Mouse (Mus musculus): ENCODE data around the gene Mia2. TPM values are rescaled to one million over a fixed set of nuclear protein-coding genes. Genes with fewer than 3 reads are reported as not detected.

The Mia2 gene
- polyA plus RNA-seq, 1 experiment from 2014 or later = 131 TPM

GRCm38 (mm10) chr12:59068791-59069190 lies 26.8 kb upstream of the Mia2 start:
- no peak overlapping the region for H3K9ac ChIP-seq (ENCODE audit: low read depth, low read length)
- TF ChIP-seq CTCF (IDR thresholded peaks at IDR 0.05; ENCODE audit: low read depth) = no peak
- WGBS = 94% methylated on average over 13 of the region's 13 CpGs
- H3K36me3 ChIP-seq (ENCODE audit: control insufficient read depth, insufficient read depth) = peaks cover 46% of the 10 kb centered on the region
- H3K4me3 ChIP-seq (ENCODE audit: low read depth, low read length) = no peak overlapping the region
- no peak overlapping the region for H3K4me2 ChIP-seq (replicated peaks; ENCODE audit: low read depth)
- ATAC-seq = no peak
- H3K4me1 ChIP-seq (replicated peaks; ENCODE audit: control insufficient read depth, insufficient read depth, low read length) = 0 out of 2 replicates have a peak, but pooled peaks cover 3% of the 10 kb centered on the region
- no peak overlapping the region for H3K27ac ChIP-seq (ENCODE audit: low read depth, low read length)
- H3K9me3 ChIP-seq (ENCODE audit: control insufficient read depth) = no peaks in the 10 kb centered on the region
- H3K27me3 ChIP-seq (replicated peaks; ENCODE audit: control insufficient read depth, insufficient read depth, low read length) = no peaks in the 10 kb centered on the region

- TF ChIP-seq CTCF (IDR thresholded peaks at IDR 0.05; ENCODE audit: low read depth) = no peak
Observed at GRCm38 (mm10) chr12:59072286-59072685, 23.3 kb upstream of the Mia2 start.

GRCm38 (mm10) chr12:59074052-59074451 lies 21.5 kb upstream of the Mia2 start:
- ATAC-seq = no peak
- no peak overlapping the region for H3K27ac ChIP-seq (ENCODE audit: low read depth, low read length)
- no peaks in the 10 kb centered on the region for H3K27me3 ChIP-seq (replicated peaks; ENCODE audit: control insufficient read depth, insufficient read depth, low read length)
- no peaks in the 10 kb centered on the region for H3K9me3 ChIP-seq (ENCODE audit: control insufficient read depth)
- H3K4me1 ChIP-seq (replicated peaks; ENCODE audit: control insufficient read depth, insufficient read depth, low read length) = no peaks in the 10 kb centered on the region
- no peak overlapping the region for H3K4me3 ChIP-seq (ENCODE audit: low read depth, low read length)
- H3K36me3 ChIP-seq (ENCODE audit: control insufficient read depth, insufficient read depth) = peaks cover 42% of the 10 kb centered on the region
- no peak for TF ChIP-seq CTCF (IDR thresholded peaks at IDR 0.05; ENCODE audit: low read depth)
- H3K4me2 ChIP-seq (replicated peaks; ENCODE audit: low read depth) = no peak overlapping the region
- WGBS = 85% methylated on average over 3 of the region's 3 CpGs
- no peak overlapping the region for H3K9ac ChIP-seq (ENCODE audit: low read depth, low read length)

More at GRCm38 (mm10) chr12:59072286-59072685, 23.3 kb upstream of the Mia2 start:
- H3K9me3 ChIP-seq (ENCODE audit: control insufficient read depth) = no peaks in the 10 kb centered on the region
- H3K27ac ChIP-seq (ENCODE audit: low read depth, low read length) = peak overlapping the region; percentile 7; the same call in 1 of the 2 replicates
- H3K27me3 ChIP-seq (replicated peaks; ENCODE audit: control insufficient read depth, insufficient read depth, low read length) = no peaks in the 10 kb centered on the region
- peaks cover 53% of the 10 kb centered on the region for H3K36me3 ChIP-seq (ENCODE audit: control insufficient read depth, insufficient read depth)
- H3K4me2 ChIP-seq (replicated peaks; ENCODE audit: low read depth) = no peak overlapping the region
- H3K9ac ChIP-seq (ENCODE audit: low read depth, low read length) = no peak overlapping the region
- no peak for ATAC-seq
- H3K4me1 ChIP-seq (replicated peaks; ENCODE audit: control insufficient read depth, insufficient read depth, low read length) = no peaks in the 10 kb centered on the region
- 92% methylated on average over 11 of the region's 11 CpGs for WGBS
- no peak overlapping the region for H3K4me3 ChIP-seq (ENCODE audit: low read depth, low read length)

GRCm38 (mm10) chr12:59076996-59077395 lies 18.6 kb upstream of the Mia2 start:
- Histone ChIP-seq H3K4me3 (ENCODE audit: low read depth, low read length) (no peak overlapping the region), H3K4me1 (replicated peaks; ENCODE audit: control insufficient read depth, insufficient read depth, low read length) (no peaks in the 10 kb centered on the region), H3K36me3 (ENCODE audit: control insufficient read depth, insufficient read depth) (peaks cover 15% of the 10 kb centered on the region), H3K9me3 (ENCODE audit: control insufficient read depth) (no peaks in the 10 kb centered on the region), H3K27ac (ENCODE audit: low read depth, low read length) (no peak overlapping the region), H3K9ac (ENCODE audit: low read depth, low read length) (no peak overlapping the region), H3K27me3 (replicated peaks; ENCODE audit: control insufficient read depth, insufficient read depth, low read length) (no peaks in the 10 kb centered on the region), H3K4me2 (replicated peaks; ENCODE audit: low read depth) (no peak overlapping the region)
- no peak for ATAC-seq
- WGBS = 78% methylated on average over 3 of the region's 3 CpGs
- TF ChIP-seq CTCF (IDR thresholded peaks at IDR 0.05; ENCODE audit: low read depth) = no peak

GRCm38 (mm10) chr12:59077883-59078282 lies 17.7 kb upstream of the Mia2 start:
- peak; percentile 91 for ATAC-seq

GRCm38 (mm10) chr12:59080461-59080860 lies 15.1 kb upstream of the Mia2 start:
- no peaks in the 10 kb centered on the region for H3K9me3 ChIP-seq (ENCODE audit: control insufficient read depth)
- no peaks in the 10 kb centered on the region for H3K27me3 ChIP-seq (replicated peaks; ENCODE audit: control insufficient read depth, insufficient read depth, low read length)
- no peaks in the 10 kb centered on the region for H3K36me3 ChIP-seq (ENCODE audit: control insufficient read depth, insufficient read depth)
- TF ChIP-seq CTCF (IDR thresholded peaks at IDR 0.05; ENCODE audit: low read depth) = no peak
- H3K9ac ChIP-seq (ENCODE audit: low read depth, low read length) = no peak overlapping the region
- H3K4me2 ChIP-seq (replicated peaks; ENCODE audit: low read depth) = no peak overlapping the region
- H3K4me1 ChIP-seq (replicated peaks; ENCODE audit: control insufficient read depth, insufficient read depth, low read length) = no peaks in the 10 kb centered on the region
- H3K4me3 ChIP-seq (ENCODE audit: low read depth, low read length) = no peak overlapping the region
- 83% methylated on average over 4 of the region's 4 CpGs for WGBS
- no peak for ATAC-seq
- H3K27ac ChIP-seq (ENCODE audit: low read depth, low read length) = no peak overlapping the region

More at GRCm38 (mm10) chr12:59077883-59078282, 17.7 kb upstream of the Mia2 start:
- no peak overlapping the region for H3K4me3 ChIP-seq (ENCODE audit: low read depth, low read length)
- no peak for TF ChIP-seq CTCF (IDR thresholded peaks at IDR 0.05; ENCODE audit: low read depth)
- no peaks in the 10 kb centered on the region for H3K9me3 ChIP-seq (ENCODE audit: control insufficient read depth)
- WGBS = 45% methylated on average over 3 of the region's 3 CpGs
- no peak overlapping the region for H3K4me2 ChIP-seq (replicated peaks; ENCODE audit: low read depth)
- no peaks in the 10 kb centered on the region for H3K4me1 ChIP-seq (replicated peaks; ENCODE audit: control insufficient read depth, insufficient read depth, low read length)
- peak overlapping the region; percentile 30 for H3K27ac ChIP-seq (ENCODE audit: low read depth, low read length)
- H3K27me3 ChIP-seq (replicated peaks; ENCODE audit: control insufficient read depth, insufficient read depth, low read length) = no peaks in the 10 kb centered on the region
- peaks cover 7% of the 10 kb centered on the region; the same call in 1 of the 2 replicates for H3K36me3 ChIP-seq (ENCODE audit: control insufficient read depth, insufficient read depth)
- H3K9ac ChIP-seq (ENCODE audit: low read depth, low read length) = no peak overlapping the region

GRCm38 (mm10) chr12:59084446-59084845 lies 11.2 kb upstream of the Mia2 start:
- 63% methylated on average over 5 of the region's 5 CpGs for WGBS
- Histone ChIP-seq H3K27ac (ENCODE audit: low read depth, low read length) (no peak overlapping the region), H3K27me3 (replicated peaks; ENCODE audit: control insufficient read depth, insufficient read depth, low read length) (no peaks in the 10 kb centered on the region), H3K36me3 (ENCODE audit: control insufficient read depth, insufficient read depth) (no peaks in the 10 kb centered on the region), H3K4me3 (ENCODE audit: low read depth, low read length) (no peak overlapping the region), H3K4me2 (replicated peaks; ENCODE audit: low read depth) (no peak overlapping the region), H3K9me3 (ENCODE audit: control insufficient read depth) (no peaks in the 10 kb centered on the region), H3K4me1 (replicated peaks; ENCODE audit: control insufficient read depth, insufficient read depth, low read length) (no peaks in the 10 kb centered on the region), H3K9ac (ENCODE audit: low read depth, low read length) (no peak overlapping the region)
- peak; percentile 25; the same call in 1 of the 2 replicates for TF ChIP-seq CTCF (IDR thresholded peaks at IDR 0.05; ENCODE audit: low read depth)
- no peak for ATAC-seq

Data from intestine, postnatal 0 days (tissue).